Mouse (Mus musculus): ENCODE results near the gene Lrrc61.

DNA sequence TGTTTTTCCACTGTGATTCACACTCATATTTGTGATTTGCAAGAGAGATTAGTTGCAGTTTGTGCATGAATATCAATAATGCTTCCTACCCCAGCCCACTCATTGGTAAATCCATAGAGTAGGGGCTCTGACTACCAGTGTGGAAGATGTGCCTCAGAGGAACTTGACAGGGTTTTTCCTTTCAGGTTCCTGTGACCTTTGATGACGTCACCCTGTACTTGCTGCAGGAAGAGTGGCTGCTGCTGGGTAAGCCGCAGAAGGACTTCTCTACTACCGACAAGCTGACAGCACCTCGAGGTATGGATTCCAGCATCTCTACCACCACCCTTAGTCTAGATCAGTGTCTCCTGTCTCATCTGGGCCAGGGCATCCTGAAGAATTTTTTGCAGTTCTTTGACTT, 46.5 kb upstream of the Lrrc61 start:
- no peak for TF ChIP-seq POLR2A (IDR thresholded peaks at IDR 0.05; ENCODE audit: control insufficient read depth, low read depth, low read length)
- TF ChIP-seq CTCF (IDR thresholded peaks at IDR 0.05; ENCODE audit: control insufficient read depth, insufficient read depth, insufficient replicate concordance, low read depth, low read length): no peak
